In the genomic region with DNA sequence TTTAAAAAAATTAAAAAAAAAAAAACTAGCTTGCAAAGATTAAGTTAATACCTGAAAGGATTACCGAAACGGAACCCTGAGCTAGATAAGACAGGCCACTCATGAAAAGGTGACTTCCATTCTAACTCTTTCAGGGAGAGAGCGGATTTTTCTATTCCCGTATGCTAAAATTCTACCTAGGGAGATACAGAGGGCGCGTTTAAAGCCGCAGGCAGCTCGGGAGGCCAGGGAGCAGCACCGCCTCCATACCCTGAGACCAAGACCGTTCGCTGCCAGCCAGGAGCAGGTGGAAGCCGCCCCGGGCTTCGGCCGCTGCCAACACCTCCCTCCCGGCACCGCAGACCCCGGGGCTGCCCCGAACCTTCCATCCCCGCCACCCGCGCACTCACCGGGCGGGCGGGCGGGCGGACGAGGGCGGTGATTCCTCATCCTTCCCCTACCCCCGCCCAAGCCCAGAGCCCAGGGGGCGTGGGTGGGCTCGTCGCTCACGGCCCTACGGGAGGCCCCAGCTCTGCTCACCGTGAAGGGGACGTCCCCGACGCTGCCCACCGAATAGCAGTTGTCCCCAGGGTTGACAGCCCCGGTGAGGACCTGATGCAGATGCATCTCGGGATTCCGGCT, we compare ENCODE assay signal across 9 mouse cellular contexts. TPM values are rescaled to one million over a fixed set of nuclear protein-coding genes. Genes with fewer than 3 reads are reported as not detected.
DNase-seq lines count a peak whose midpoint lies in the region; ATAC-seq and TF ChIP-seq lines count a peak whose summit lies in the region.
"Had no signal": no experiment of that assay in that cellular context is flagged by ENCODE, and none has a peak within 500 bp of the region (broad histone marks: within the 10 kb centered on the region; RNA-seq: fewer than 3 reads in every experiment).

No protein-coding gene starts in this region.

- no peaks in the 10 kb centered on the region for H3K36me3 ChIP-seq in embryonic facial prominence, embryonic 11.5 days (replicated peaks; ENCODE audit: control insufficient read depth, insufficient read depth, low read depth, low read length)
- H3K36me3 ChIP-seq in heart, embryonic 16.5 days (ENCODE audit: control insufficient read depth, insufficient read depth), result no peaks in the 10 kb centered on the region
- H3K36me3 ChIP-seq in macrophage (ENCODE audit: inconsistent target), result no peaks in the 10 kb centered on the region
- no peaks in the 10 kb centered on the region for H3K36me3 ChIP-seq in stomach, postnatal 0 days (ENCODE audit: control insufficient read depth, insufficient read depth, low read length)

- H3K4me3 ChIP-seq in embryonic facial prominence, embryonic 11.5 days (ENCODE audit: low read depth, low read length), result peak overlapping the region; percentile 79
- peak overlapping the region; percentile 89 for H3K4me3 ChIP-seq in heart, embryonic 16.5 days (ENCODE audit: low read length)
- peak overlapping the region; percentile 40 for H3K4me3 ChIP-seq in macrophage (ENCODE audit: inconsistent target)
- peak overlapping the region; percentile 72 for H3K4me3 ChIP-seq in stomach, postnatal 0 days (ENCODE audit: low read depth, low read length)

- peak overlapping the region; percentile 91 for H3K4me2 ChIP-seq in embryonic facial prominence, embryonic 11.5 days (ENCODE audit: low read depth, low read length)
- H3K4me2 ChIP-seq in heart, embryonic 16.5 days (ENCODE audit: low read depth, low read length), result peak overlapping the region; percentile 91
- peak overlapping the region; percentile 99 for H3K4me2 ChIP-seq in stomach, postnatal 0 days (replicated peaks; ENCODE audit: low read depth)

- H3K9ac ChIP-seq in embryonic facial prominence, embryonic 11.5 days (replicated peaks; ENCODE audit: low read length), result peak overlapping the region; percentile 73
- H3K9ac ChIP-seq in heart, embryonic 16.5 days (ENCODE audit: low read length), result peak overlapping the region; percentile 88
- peak overlapping the region; percentile 67 for H3K9ac ChIP-seq in stomach, postnatal 0 days (ENCODE audit: low read length)

- ATAC-seq in embryonic facial prominence, embryonic 11.5 days (replicated peaks; ENCODE audit: insufficient number of reproducible peaks, low FRiP score, low TSS enrichment, low read depth), result peak; percentile 77
- peak; percentile 32 for ATAC-seq in heart, embryonic 16.5 days (replicated peaks; ENCODE audit: extremely low read depth, insufficient read depth, low FRiP score)
- ATAC-seq in stomach, postnatal 0 days (ENCODE audit: low FRiP score, low TSS enrichment), result peak; percentile 53

- WGBS in embryonic facial prominence, embryonic 11.5 days, result under 1% methylated on average over 33 of the region's 43 CpGs
- under 1% methylated on average over 35 of the region's 43 CpGs for WGBS in heart, embryonic 16.5 days
- WGBS in macrophage (ENCODE audit: missing documents), result under 1% methylated on average over 43 of the region's 43 CpGs
- under 1% methylated on average over 35 of the region's 43 CpGs for WGBS in stomach, postnatal 0 days

- TF ChIP-seq CTCF in stomach, postnatal 0 days (IDR thresholded peaks at IDR 0.05; ENCODE audit: low read depth), result no peak

- peaks cover 45% of the 10 kb centered on the region; the same call in 1 of the 2 replicates for H3K79me2 ChIP-seq in macrophage (ENCODE audit: inconsistent target)

- H3K9me3 ChIP-seq in embryonic facial prominence, embryonic 11.5 days (replicated peaks; ENCODE audit: control insufficient read depth, low read length), result no peaks in the 10 kb centered on the region
- no peaks in the 10 kb centered on the region for H3K9me3 ChIP-seq in heart, embryonic 16.5 days (replicated peaks; ENCODE audit: control insufficient read depth, low read length)
- H3K9me3 ChIP-seq in stomach, postnatal 0 days (ENCODE audit: control insufficient read depth, low read length), result no peaks in the 10 kb centered on the region

- H3K4me1 ChIP-seq in embryonic facial prominence, embryonic 11.5 days (ENCODE audit: control insufficient read depth, insufficient read depth, low read length), result no peaks in the 10 kb centered on the region
- H3K4me1 ChIP-seq in heart, embryonic 16.5 days (ENCODE audit: control insufficient read depth, insufficient read depth, low read length), result peaks cover 2% of the 10 kb centered on the region; the same call in 1 of the 2 replicates
- no peaks in the 10 kb centered on the region for H3K4me1 ChIP-seq in stomach, postnatal 0 days (replicated peaks; ENCODE audit: control insufficient read depth, insufficient read depth)

- H3K27me3 ChIP-seq in embryonic facial prominence, embryonic 11.5 days (ENCODE audit: control insufficient read depth, insufficient read depth, low read length), result no peaks in the 10 kb centered on the region
- peaks cover 6% of the 10 kb centered on the region for H3K27me3 ChIP-seq in heart, embryonic 16.5 days (ENCODE audit: control insufficient read depth, insufficient read depth, low read length)
- H3K27me3 ChIP-seq in stomach, postnatal 0 days (ENCODE audit: control insufficient read depth, insufficient read depth, low read length), result no peaks in the 10 kb centered on the region

- TF ChIP-seq EP300 in stomach, postnatal 0 days (optimal IDR thresholded peaks at IDR 0.05), result no peak

- DNase-seq in left cerebral cortex, adult 18-20 months (ENCODE audit: low spot score in 2 of 2), result peak; percentile 31 to 56
- no peak for DNase-seq in left cerebral cortex, adult 11 months (ENCODE audit: low spot score)
- peak; percentile 60 for DNase-seq in ZHBTc4 (ENCODE audit: low read depth, low spot score)
- DNase-seq in embryonic facial prominence, embryonic 11.5 days (ENCODE audit: low spot score), result peak; percentile 39
- DNase-seq in kidney, postnatal 36 days, result peak; percentile 48 to 69
- DNase-seq in stomach, postnatal 0 days (ENCODE audit: low spot score), result no peak

- peak overlapping the region; percentile 8; the same call in 1 of the 2 replicates for H3K27ac ChIP-seq in embryonic facial prominence, embryonic 11.5 days (replicated peaks; ENCODE audit: low read depth, low read length)
- peak overlapping the region; percentile 71 for H3K27ac ChIP-seq in heart, embryonic 16.5 days (ENCODE audit: low read length)
- no peak overlapping the region for H3K27ac ChIP-seq in macrophage
- H3K27ac ChIP-seq in stomach, postnatal 0 days (replicated peaks), result peak overlapping the region; percentile 30; the same call in 1 of the 2 replicates

RNA-seq across cellular contexts. Expression of a gene that starts 0.5 kb away (rescaled TPM):
- 100 to 1,000 TPM; 198 to 199 TPM for total RNA-seq in left cerebral cortex, adult 18-20 months (2021)
- 8.3 and 8.8 TPM in 2 replicates for polyA plus RNA-seq in embryonic facial prominence, embryonic 11.5 days (2014; fragmentation: Nextera tagmentation; extraction: Ambion mirVana)
- polyA plus RNA-seq in heart, embryonic 16.5 days (2015; fragmentation: Nextera tagmentation; extraction: Ambion mirVana), result 6.2 and 6.6 TPM in 2 replicates
- total RNA-seq in macrophage (2018; cell fraction: chromatin; rRNA removed), result 100 to 1,000 TPM in 25 of 26 experiments, 10 to 100 TPM in 1; 98.7 to 363 (median 155) TPM
- 10 to 100 TPM in 18 of 26 experiments, 1 to 10 TPM in 8; 6.9 to 29.9 (median 17.1) TPM for total RNA-seq in macrophage (2018; cell fraction: cytosol; rRNA removed)
- 100 to 1,000 TPM in 13 of 26 experiments, 10 to 100 TPM in 13; 39.7 to 213 (median 99.8) TPM for total RNA-seq in macrophage (2018; cell fraction: nucleus; rRNA removed)
- 11.7 to 18.8 TPM (median 14.4 TPM) in 3 replicates for polyA plus RNA-seq in macrophage (2018)
- 1.8 and 2.2 TPM in 2 replicates for polyA plus RNA-seq in stomach, postnatal 0 days (2015; fragmentation: Nextera tagmentation; extraction: Ambion mirVana)

RNA-seq across cellular contexts. Expression of a gene that starts 37.8 kb away (rescaled TPM):
- total RNA-seq in left cerebral cortex, adult 18-20 months (2021), result not detected
- polyA plus RNA-seq in embryonic facial prominence, embryonic 11.5 days (2014; fragmentation: Nextera tagmentation; extraction: Ambion mirVana), result not detected in 2 replicates
- not detected in 2 replicates for polyA plus RNA-seq in heart, embryonic 16.5 days (2015; fragmentation: Nextera tagmentation; extraction: Ambion mirVana)
- not detected for total RNA-seq in macrophage (2018; cell fraction: chromatin; rRNA removed)
- not detected for total RNA-seq in macrophage (2018; cell fraction: cytosol; rRNA removed)
- not detected for total RNA-seq in macrophage (2018; cell fraction: nucleus; rRNA removed)
- polyA plus RNA-seq in macrophage (2018), result not detected in 3 replicates
- 0.04 TPM in 2 replicates for polyA plus RNA-seq in stomach, postnatal 0 days (2015; fragmentation: Nextera tagmentation; extraction: Ambion mirVana)
- total RNA-seq: layer of hippocampus, adult 8-10 months had no signal

RNA-seq across cellular contexts. Expression of a gene that starts 59.1 kb away (rescaled TPM):
- 10 to 100 TPM; 28.1 to 28.4 TPM for total RNA-seq in left cerebral cortex, adult 18-20 months (2021)
- polyA plus RNA-seq in embryonic facial prominence, embryonic 11.5 days (2014; fragmentation: Nextera tagmentation; extraction: Ambion mirVana), result 17.6 and 20.2 TPM in 2 replicates
- polyA plus RNA-seq in heart, embryonic 16.5 days (2015; fragmentation: Nextera tagmentation; extraction: Ambion mirVana), result 4.8 and 5.1 TPM in 2 replicates
- total RNA-seq in macrophage (2018; cell fraction: chromatin; rRNA removed), result 1 to 10 TPM in 1 of 26 experiments, under 1 TPM in 6, not detected in 19; 0.54 to 1.3 (median 0.58) TPM
- total RNA-seq in macrophage (2018; cell fraction: cytosol; rRNA removed), result 1 to 10 TPM in 25 of 26 experiments, under 1 TPM in 1; 0.99 to 3.7 (median 1.9) TPM
- 1 to 10 TPM in 2 of 26 experiments, under 1 TPM in 12, not detected in 12; 0.36 to 2.1 (median 0.62) TPM for total RNA-seq in macrophage (2018; cell fraction: nucleus; rRNA removed)
- polyA plus RNA-seq in macrophage (2018), result 2.2 to 2.4 TPM (median 2.3 TPM) in 3 replicates
- 6.1 and 7.5 TPM in 2 replicates for polyA plus RNA-seq in stomach, postnatal 0 days (2015; fragmentation: Nextera tagmentation; extraction: Ambion mirVana)

Comparison
In these comparisons a context has a peak if more than half of its experiments do, and no peak if none do; other contexts are left out.
1. DNase-seq: peak in left cerebral cortex, adult 18-20 months (2 of 2), ZHBTc4 (single experiment), embryonic facial prominence, embryonic 11.5 days (single experiment) and kidney, postnatal 36 days (2 of 2); none in left cerebral cortex, adult 11 months (single experiment) and stomach, postnatal 0 days (single experiment).
2. Peak in every context shown above with its lines, with median percentiles within 50 percentile points of each other: ATAC-seq, H3K4me2 ChIP-seq, H3K4me3 ChIP-seq and H3K9ac ChIP-seq.